Mouse (Mus musculus) myocyte (in vitro differentiated cells): ENCODE measurements around the gene 4930539E08Rik.

Experiments used
- E2F4 ChIP-seq: IDR thresholded peaks from one replicate; pipeline ENCODE4 v1.6.1; 2011; ENCODE audit warnings: mild to moderate bottlenecking, control low read depth, moderate library complexity; ENCODE audit not compliant: insufficient read depth
- USF1 ChIP-seq: IDR thresholded peaks from one replicate; pipeline ENCODE4 v1.6.1; 2011; ENCODE audit warnings: low read depth, mild to moderate bottlenecking, control low read depth, moderate library complexity

GRCm38 (mm10) chr17:28936133-28936532 is 21.0 kb upstream of the 4930539E08Rik start:
- TF ChIP-seq USF1 (no peak), E2F4 (no peak)
